Mouse (Mus musculus) cerebellum, adult 2 months (tissue): ENCODE measurements around the gene Mrpl34.

ENCODE experiments used
- CTCF ChIP-seq: fragments of 200-500 bp; IDR thresholded peaks from 2 replicates; pipeline ENCODE4 v1.5.1; 2011; ENCODE audit warnings: low read depth, mild to moderate bottlenecking, control low read depth, low read length, moderate library complexity, borderline replicate concordance; ENCODE audit not compliant: insufficient read depth
- POLR2A ChIP-seq: fragments of 200-500 bp; IDR thresholded peaks from 2 replicates; pipeline ENCODE4 v1.6.1; 2011; ENCODE audit warnings: low read length, control low read depth, borderline replicate concordance; ENCODE audit not compliant: insufficient read depth

- TF ChIP-seq POLR2A = no peak
- TF ChIP-seq CTCF = no peak
Measured at GRCm38 (mm10) chr8:71462191-71462590, 2.6 kb upstream of the Mrpl34 start.
